Mouse (Mus musculus) kidney, adult 2 months (tissue): ENCODE data around the gene H2-M10.6.
"Not testable (repeated sequence)": the region's sequence is repeated elsewhere in the genome, so short reads cannot be mapped to it uniquely, and the experiment has no call there.

Experiments used
- CTCF ChIP-seq: fragments of 200-500 bp; conservative IDR thresholded peaks from 2 replicates; pipeline ENCODE4 v1.5.1; 2011; ENCODE audit warnings: low read depth, mild to moderate bottlenecking, control low read depth, low read length, moderate library complexity, mixed read lengths; ENCODE audit not compliant: insufficient read depth, insufficient read length
- POLR2A ChIP-seq: fragments of 200-500 bp; IDR thresholded peaks from one replicate; pipeline ENCODE4 v1.6.1; 2011; ENCODE audit warnings: low read depth, low read length, control low read depth

GRCm38 (mm10) chr17:36788801-36789200 is 23.2 kb upstream of the H2-M10.6 start:
- TF ChIP-seq CTCF: peak; percentile 63
- TF ChIP-seq POLR2A: not testable (repeated sequence)
